Mouse (Mus musculus) left cerebral cortex, postnatal 25 days (tissue): ENCODE results near the gene Fkbp15. TPM values are rescaled to one million over a fixed set of nuclear protein-coding genes. Genes with fewer than 3 reads are reported as not detected.
A peak's percentile ranks its signal among the peaks of the same experiment; 100 is the strongest.

Experiments used
- DNase-seq, 2 experiments: peaks; one replicate each; pipeline ENCODE4 v3.0.0; 2022; ENCODE audit warnings: low spot score in 2 of 2, mixed read lengths in 1 of 2
- intact Hi-C: fragments of 180-260 bp; cut with DNase I; formaldehyde crosslinking; loops from one replicate; pipeline ENCODE4 v1.15.1; 2025
- total RNA-seq, 2 experiments: library from RNA; stranded (reverse); gene quantifications; 2 replicates each; pipeline ENCODE4 v1.2.3; 2021

Fkbp15 gene
- total RNA-seq, 2 experiments from 2014 or later, result 33.1 to 35.9 TPM

- intact Hi-C loops, result no loop called here
- no peak for DNase-seq
These were observed 14.0 kb upstream of the Fkbp15 start for GRCm38 (mm10) chr4:62374342-62374741.

GRCm38 (mm10) chr4:62373668-62374067 lies 13.3 kb upstream of the Fkbp15 start:
- no peak for DNase-seq
- intact Hi-C loops, result no loop called here

DNA sequence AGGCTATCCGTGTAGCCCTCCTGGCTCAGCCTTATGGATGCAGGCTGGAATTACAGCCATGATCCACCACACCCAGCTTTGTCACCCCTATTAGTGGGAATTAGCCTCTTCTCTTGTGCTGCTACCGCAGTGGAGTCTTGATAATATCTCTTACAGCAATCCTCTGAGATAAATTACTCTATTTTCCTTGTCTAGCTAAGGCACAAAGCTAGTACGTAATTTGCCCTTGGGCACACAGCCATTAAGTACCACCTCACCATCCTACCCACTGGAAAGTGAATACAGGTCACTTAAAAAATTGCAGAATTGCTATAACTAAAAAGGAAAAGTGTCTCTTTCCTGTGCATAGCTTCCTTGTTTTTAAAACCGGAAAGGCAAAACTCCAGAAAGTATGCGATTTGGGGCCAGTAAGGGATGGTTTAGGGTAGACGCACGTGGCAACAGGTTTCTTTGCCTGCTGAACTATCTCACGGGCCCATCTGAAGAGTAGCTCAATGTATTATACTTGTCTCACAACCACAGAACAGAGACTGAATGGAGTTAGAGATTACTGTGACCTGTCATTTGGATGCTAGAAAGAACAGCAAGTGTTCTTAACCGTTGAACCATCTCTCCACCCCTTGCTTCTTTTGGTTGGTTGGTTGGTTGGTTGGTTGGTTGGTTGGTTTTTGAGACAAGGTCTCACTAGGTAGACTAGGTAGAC lies 12.6 kb upstream of the Fkbp15 start:
- DNase-seq, result no peak
- intact Hi-C loops, result no loop called here

DNA sequence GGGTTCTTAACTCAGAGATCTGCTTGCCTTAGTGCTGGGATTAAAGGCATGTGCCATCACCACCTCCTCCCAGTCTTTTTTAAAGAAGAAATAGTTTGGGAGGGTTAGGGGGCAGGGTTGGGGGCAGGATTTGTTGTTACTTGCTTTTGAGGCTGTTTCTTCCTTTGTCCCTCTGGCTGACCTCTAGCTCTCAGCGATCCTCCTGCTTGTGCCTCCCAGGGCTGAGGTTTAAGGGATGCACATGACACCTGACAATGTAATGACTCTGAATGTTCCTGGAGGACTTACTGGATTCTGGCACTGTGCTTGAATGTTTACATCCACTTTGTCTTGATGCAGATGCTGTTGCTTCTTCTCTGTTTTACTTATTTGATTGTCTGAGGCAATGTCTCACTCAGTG lies 12.1 kb upstream of the Fkbp15 start:
- intact Hi-C loops, result no loop called here
- no peak for DNase-seq

- intact Hi-C loops, result no loop called here
- no peak for DNase-seq
These were observed 8.7 kb upstream of the Fkbp15 start for GRCm38 (mm10) chr4:62369091-62369490.

GRCm38 (mm10) chr4:62367586-62367985 lies 7.2 kb upstream of the Fkbp15 start:
- no peak for DNase-seq
- intact Hi-C loops, result no loop called here

DNA sequence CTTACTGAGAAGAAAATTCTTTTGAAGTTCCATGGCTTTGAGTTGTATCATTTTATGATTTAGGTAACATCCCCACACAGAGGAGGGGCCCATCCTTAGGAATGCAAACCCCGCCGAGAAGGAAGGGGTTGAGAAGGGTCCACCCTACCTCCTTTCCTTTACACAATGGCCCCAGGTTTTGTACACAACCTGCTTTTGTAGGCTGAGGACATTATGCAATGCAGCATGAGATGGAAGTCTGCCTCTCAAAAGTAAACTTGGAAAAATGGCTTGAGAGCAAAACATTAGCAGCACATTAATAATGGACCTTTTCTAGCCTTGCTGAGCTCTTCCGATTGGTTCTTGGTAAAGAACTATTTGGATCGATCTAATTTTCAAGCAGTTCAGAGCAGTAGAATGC lies 5.9 kb upstream of the Fkbp15 start:
- intact Hi-C loops, result no loop called here

DNA sequence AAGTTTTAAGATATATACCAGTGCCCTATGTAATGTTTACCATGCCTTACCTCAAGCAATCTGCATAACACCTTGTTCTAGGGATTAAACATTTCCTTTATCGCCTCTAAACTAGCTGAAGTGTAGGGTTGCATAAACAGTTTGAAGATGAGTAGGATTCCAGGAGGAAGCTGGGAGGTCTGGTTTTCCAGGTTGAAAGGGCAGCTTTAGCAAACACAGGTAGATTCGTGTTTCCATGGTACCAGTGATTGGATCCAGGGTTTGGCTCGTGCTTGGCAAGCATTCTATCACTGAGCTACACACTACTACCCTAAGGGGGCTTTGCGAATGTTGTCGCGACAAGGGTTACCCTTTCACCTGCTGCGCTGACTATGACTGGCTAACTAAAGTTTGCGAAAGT lies 4.0 kb upstream of the Fkbp15 start:
- DNase-seq, result no peak
- intact Hi-C loops, result no loop called here

More for the DNA sequence above, 5.9 kb upstream of the Fkbp15 start:
- no peak for DNase-seq

DNA sequence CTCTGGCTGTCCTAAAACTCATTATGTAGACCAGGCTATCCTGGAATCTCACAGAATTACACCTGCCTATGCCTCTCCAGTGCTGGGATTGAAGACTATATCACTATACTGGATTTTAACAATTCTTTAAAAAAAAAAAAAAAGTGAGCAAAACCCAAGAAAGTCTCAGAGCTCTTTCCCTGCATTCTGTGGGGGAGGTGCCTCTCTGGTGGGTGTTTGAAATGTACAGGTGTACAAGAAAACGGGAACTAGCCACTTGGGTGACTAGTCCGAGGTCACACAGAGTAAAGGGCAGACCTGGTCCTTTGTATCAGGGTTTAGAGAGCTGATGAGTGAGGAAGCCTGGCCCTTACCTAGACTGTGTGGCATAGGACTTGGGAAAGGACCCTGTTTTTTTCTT lies 2.1 kb upstream of the Fkbp15 start:
- intact Hi-C loops, result no loop called here
- DNase-seq, result no peak

DNA sequence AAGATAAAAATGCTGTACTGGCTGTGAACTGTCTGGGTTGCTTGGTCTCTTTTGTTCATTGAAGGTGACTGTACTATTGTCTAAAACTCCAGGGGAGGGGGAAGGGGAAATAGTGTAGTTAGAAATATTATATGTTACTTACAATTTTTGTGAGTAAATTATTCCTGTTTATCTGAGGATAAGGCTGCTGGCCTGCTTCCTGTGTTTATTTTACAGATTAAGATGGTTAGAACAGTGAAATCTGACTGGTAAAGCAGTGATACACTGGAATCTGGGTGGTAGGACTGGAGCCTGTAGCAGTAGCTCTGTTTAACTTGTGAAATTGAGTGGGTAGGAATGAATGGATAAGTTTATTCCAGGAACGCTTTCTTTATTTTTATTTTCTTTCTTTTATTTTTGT lies 1.6 kb upstream of the Fkbp15 start:
- intact Hi-C loops, result loop anchor here (2.0 kb wide), 1 partner anchor 47 kb away; the partner anchor contains the start of genes Cdc26 and Prpf4
- DNase-seq, result no peak

DNA sequence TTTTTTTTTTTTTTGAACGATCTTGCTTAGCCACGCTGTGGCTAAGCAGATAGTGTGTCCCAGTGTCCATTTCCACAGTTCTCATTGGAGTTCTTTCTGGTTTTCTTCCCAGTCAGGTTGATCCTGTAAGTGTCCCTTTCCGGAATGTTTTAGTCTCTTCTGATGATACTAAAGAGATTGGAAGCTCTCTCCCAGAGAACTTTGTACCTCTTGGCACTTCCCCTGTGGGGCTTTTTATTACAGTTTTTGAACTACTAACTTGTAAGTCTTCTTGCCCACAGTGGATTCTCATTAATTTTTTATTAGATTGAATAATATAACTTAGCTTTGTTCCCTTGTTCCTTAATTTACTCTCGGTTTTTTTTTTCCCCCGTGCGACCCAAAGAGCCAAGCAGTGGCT lies 1.2 kb upstream of the Fkbp15 start:
- no peak for DNase-seq
- intact Hi-C loops, result loop anchor here (2.0 kb wide), 1 partner anchor 47 kb away; the partner anchor contains the start of genes Cdc26 and Prpf4

- intact Hi-C loops, result loop anchor here (2.0 kb wide), 1 partner anchor 48 kb away; the partner anchor contains the start of genes Cdc26 and Prpf4
- peak in 1 of 2 experiments; percentile 4 for DNase-seq
These were observed 582 bp upstream of the Fkbp15 start for GRCm38 (mm10) chr4:62360805-62361455.

GRCm38 (mm10) chr4:62359256-62359775 lies 1.0 kb downstream of the Fkbp15 start:
- intact Hi-C loops, result no loop called here
- DNase-seq, result no peak

GRCm38 (mm10) chr4:62357631-62358148 lies 2.7 kb downstream of the Fkbp15 start:
- intact Hi-C loops, result no loop called here
- peak in 1 of 2 experiments; percentile 11 for DNase-seq

DNA sequence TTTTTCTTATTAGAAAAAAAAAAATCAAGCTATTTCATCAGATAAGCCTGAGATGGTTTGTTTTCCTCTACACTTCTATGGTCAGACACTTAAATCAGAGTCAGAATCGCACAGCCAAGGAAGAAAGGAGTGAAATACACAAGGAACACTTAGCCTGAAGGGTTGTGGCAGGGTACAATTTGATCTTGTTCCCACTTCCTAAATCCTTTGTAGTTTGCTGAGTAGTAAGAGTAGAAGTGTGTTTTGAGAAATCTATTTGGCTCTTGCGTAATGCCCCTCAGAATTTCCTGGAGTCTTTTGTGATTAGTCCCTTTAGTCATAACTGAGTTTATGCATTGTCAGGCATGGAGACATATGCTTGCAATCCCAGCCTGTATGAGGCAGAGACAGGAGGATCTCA lies 11.0 kb downstream of the Fkbp15 start:
- DNase-seq, result no peak
- intact Hi-C loops, result no loop called here

- DNase-seq, result no peak
- intact Hi-C loops, result no loop called here
These were observed 12.0 kb downstream of the Fkbp15 start for GRCm38 (mm10) chr4:62348329-62348705.

- DNase-seq, result peak in 1 of 2 experiments; percentile 8
- intact Hi-C loops, result no loop called here
These were observed 12.6 kb downstream of the Fkbp15 start for GRCm38 (mm10) chr4:62347605-62348328.

DNA sequence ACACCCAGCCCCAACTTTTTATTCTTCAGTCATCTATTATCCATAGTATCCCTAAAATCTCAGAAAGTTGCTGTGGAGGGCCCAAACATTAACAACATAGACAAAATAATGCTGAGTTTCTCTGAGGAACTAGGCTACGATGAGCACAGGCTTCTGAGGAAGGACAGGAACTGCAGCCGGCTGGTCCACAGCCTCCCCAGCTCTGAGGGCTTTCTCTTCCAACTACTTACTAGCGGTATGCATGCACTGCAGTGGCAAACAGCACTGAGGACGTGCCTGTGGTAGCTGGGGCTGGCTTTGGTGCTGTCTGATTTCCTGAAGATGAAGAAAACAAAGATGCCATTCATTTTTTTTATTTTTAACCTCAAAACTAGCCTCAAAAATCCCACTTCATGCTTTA lies 14.5 kb downstream of the Fkbp15 start:
- no peak for DNase-seq
- intact Hi-C loops, result no loop called here

DNA sequence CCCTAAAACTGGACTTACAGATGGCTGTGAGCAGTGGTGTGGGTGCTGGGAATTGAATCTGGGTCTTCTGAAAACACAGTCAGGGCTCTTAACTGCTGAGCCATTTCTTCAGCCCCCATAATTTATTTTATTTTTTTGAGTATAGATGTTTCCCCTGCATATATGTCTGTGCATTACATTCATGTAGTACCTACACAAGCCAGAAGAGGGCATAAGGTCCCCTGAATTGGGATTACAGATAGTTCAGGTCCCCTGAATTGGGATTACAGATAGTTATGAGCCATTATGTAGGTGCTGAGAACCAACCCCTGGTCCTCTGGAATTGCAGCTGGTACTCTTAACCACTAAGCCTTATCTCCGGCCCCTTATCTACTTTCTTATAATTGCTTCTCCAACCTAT lies 16.3 kb downstream of the Fkbp15 start:
- intact Hi-C loops, result no loop called here

GRCm38 (mm10) chr4:62338536-62338935 lies 21.8 kb downstream of the Fkbp15 start:
- intact Hi-C loops, result no loop called here
- no peak for DNase-seq

More for the DNA sequence above, 16.3 kb downstream of the Fkbp15 start:
- DNase-seq, result peak in 1 of 2 experiments; percentile 9
